Mouse (Mus musculus) kidney, embryonic 16.5 days (tissue): Measurements from ENCODE around the gene Traf6. TPM values are rescaled to one million over a fixed set of nuclear protein-coding genes. Genes with fewer than 3 reads are reported as not detected.

ENCODE experiments used
- ATAC-seq: fragments of 200-750 bp; cut with Nextera tagmentation; 2 replicates; pipeline ENCODE4 v1.8.0; 2017; ENCODE audit warnings: moderate TSS enrichment; ENCODE audit not compliant: low FRiP score, low TSS enrichment
- H3K27ac ChIP-seq: fragments of 300-500 bp; sonication (generic); 2 replicates; pipeline ENCODE4 v1.5.1; 2014; ENCODE audit warnings: low read length
- H3K27me3 ChIP-seq: fragments of 300-500 bp; sonication (generic); 2 replicates; pipeline ENCODE4 v1.6.1; 2014; ENCODE audit warnings: low read length, control low read depth, mixed read lengths; ENCODE audit not compliant: insufficient read depth
- H3K36me3 ChIP-seq: fragments of 300-500 bp; sonication (generic); 2 replicates; pipeline ENCODE4 v1.6.1; 2014; ENCODE audit warnings: low read length, control low read depth, mixed read lengths; ENCODE audit not compliant: insufficient read depth
- H3K4me1 ChIP-seq: fragments of 300-500 bp; sonication (generic); 2 replicates; pipeline ENCODE4 v1.6.1; 2014; ENCODE audit warnings: low read length, control low read depth, mixed read lengths; ENCODE audit not compliant: insufficient read depth
- H3K4me2 ChIP-seq: fragments of 300-500 bp; sonication (generic); replicated peaks from 2 replicates; pipeline ENCODE4 v1.6.1; 2014; ENCODE audit warnings: low read depth, low read length
- H3K4me3 ChIP-seq: fragments of 300-500 bp; sonication (generic); 2 replicates; pipeline ENCODE4 v1.5.1; 2014; ENCODE audit warnings: mild to moderate bottlenecking, low read length
- H3K9ac ChIP-seq: fragments of 300-500 bp; sonication (generic); replicated peaks from 2 replicates; pipeline ENCODE4 v1.6.1; 2014; ENCODE audit warnings: low read length
- H3K9me3 ChIP-seq: fragments of 300-500 bp; sonication (generic); 2 replicates; pipeline ENCODE4 v1.6.1; 2016; ENCODE audit warnings: low read length, control low read depth
- WGBS: fragments of 180-500 bp; shearing (Covaris S2); extraction: QIAGEN DNeasy Blood & Tissue Kit; methylation state at CpG from one replicate; pipeline ENCODE4 v1.1.7; 2014; 5-methylcytosine and 5-hydroxymethylcytosine counted together
- polyA plus RNA-seq: library from polyadenylated mRNA; unstranded; fragments of >200 nt; fragmentation: Nextera tagmentation; extraction: Ambion mirVana; gene quantifications from 2 replicates; pipeline ENCODE4 v1.2.1, GENCODE M21; 2015

The Traf6 gene
- 10.4 and 11.9 TPM in 2 replicates for polyA plus RNA-seq

GRCm38 (mm10) chr2:101678236-101679021 lies at the start of gene Traf6:
Gene Traf6, plus strand, starts transcription at chr2:101678429.
- Histone ChIP-seq H3K4me3 (peak within 1 kb of the TSS; percentile 98), H3K36me3 (no peaks in the 10 kb centered on the region), H3K4me2 (peak within 1 kb of the TSS; percentile 62), H3K27me3 (peaks cover 3% of the 10 kb centered on the region; the same call in 1 of the 2 replicates), H3K27ac (0 out of 2 replicates have a peak within 1 kb of the TSS, but pooled peaks have one; percentile 26), H3K9me3 (no peaks in the 10 kb centered on the region), H3K9ac (peak within 1 kb of the TSS; percentile 92), H3K4me1 (peaks cover 5% of the 10 kb centered on the region)
- peak; percentile 97 for ATAC-seq
- WGBS, result under 1% methylated on average over 65 of the region's 68 CpGs

- Histone ChIP-seq H3K4me1 (no peaks in the 10 kb centered on the region), H3K36me3 (no peaks in the 10 kb centered on the region), H3K27ac (no peak overlapping the region), H3K4me2 (no peak overlapping the region), H3K27me3 (no peaks in the 10 kb centered on the region), H3K4me3 (no peak overlapping the region), H3K9me3 (no peaks in the 10 kb centered on the region), H3K9ac (no peak overlapping the region)
- 26% methylated on average over 7 of the region's 7 CpGs for WGBS
- 0 out of 2 replicates have a peak, but pooled peaks have one; percentile 31 for ATAC-seq
Observed at GRCm38 (mm10) chr2:101638979-101639839, 39.0 kb upstream of the Traf6 start.

- WGBS, result 73% methylated on average over 3 of the region's 3 CpGs
- no peak for ATAC-seq
- no peak overlapping the region for H3K4me3 ChIP-seq
Observed at GRCm38 (mm10) chr2:101639840-101640350, 38.3 kb upstream of the Traf6 start.

GRCm38 (mm10) chr2:101645841-101646240 lies 32.4 kb upstream of the Traf6 start:
- Histone ChIP-seq H3K27ac (no peak overlapping the region), H3K9ac (no peak overlapping the region), H3K36me3 (no peaks in the 10 kb centered on the region), H3K4me1 (no peaks in the 10 kb centered on the region), H3K27me3 (no peaks in the 10 kb centered on the region), H3K4me2 (no peak overlapping the region), H3K4me3 (no peak overlapping the region), H3K9me3 (no peaks in the 10 kb centered on the region)
- no peak for ATAC-seq
- WGBS, result 91% methylated on average over 1 of the region's 1 CpGs

More at GRCm38 (mm10) chr2:101639840-101640350, 38.3 kb upstream of the Traf6 start:
- Histone ChIP-seq H3K4me2 (no peak overlapping the region), H3K27ac (no peak overlapping the region), H3K4me1 (no peaks in the 10 kb centered on the region), H3K27me3 (no peaks in the 10 kb centered on the region), H3K9me3 (no peaks in the 10 kb centered on the region), H3K9ac (no peak overlapping the region), H3K36me3 (no peaks in the 10 kb centered on the region)

GRCm38 (mm10) chr2:101648361-101648760 lies 29.9 kb upstream of the Traf6 start:
- Histone ChIP-seq H3K9me3 (no peaks in the 10 kb centered on the region), H3K27me3 (no peaks in the 10 kb centered on the region), H3K4me1 (peaks cover 4% of the 10 kb centered on the region), H3K4me3 (no peak overlapping the region), H3K27ac (no peak overlapping the region), H3K36me3 (no peaks in the 10 kb centered on the region), H3K4me2 (no peak overlapping the region), H3K9ac (no peak overlapping the region)
- no peak for ATAC-seq
- WGBS, result 73% methylated on average over 2 of the region's 2 CpGs

- no peak within 1 kb of the TSS for H3K9ac ChIP-seq
- no peak within 1 kb of the TSS for H3K4me2 ChIP-seq
- 42% methylated on average over 8 of the region's 8 CpGs for WGBS
- ATAC-seq, result no peak
- H3K27ac ChIP-seq, result no peak within 1 kb of the TSS
- no peaks in the 10 kb centered on the region for H3K27me3 ChIP-seq
- H3K9me3 ChIP-seq, result no peaks in the 10 kb centered on the region
- peaks cover 4% of the 10 kb centered on the region for H3K4me1 ChIP-seq
- H3K36me3 ChIP-seq, result no peaks in the 10 kb centered on the region
- H3K4me3 ChIP-seq, result no peak within 1 kb of the TSS
Observed at GRCm38 (mm10) chr2:101649114-101649671, 29.0 kb upstream of the Traf6 start, which contains the start of the genes Rag1 and B230118H07Rik. Gene Rag1, minus strand, starts transcription at chr2:101649501. Gene B230118H07Rik, minus strand, starts transcription at chr2:101649532.

- Histone ChIP-seq H3K27me3 (no peaks in the 10 kb centered on the region; the same call in 1 of the 2 replicates), H3K9me3 (no peaks in the 10 kb centered on the region), H3K36me3 (no peaks in the 10 kb centered on the region), H3K27ac (no peak overlapping the region), H3K4me2 (no peak overlapping the region), H3K9ac (no peak overlapping the region), H3K4me3 (no peak overlapping the region), H3K4me1 (peaks cover 4% of the 10 kb centered on the region)
- 67% methylated on average over 1 of the region's 1 CpGs for WGBS
- ATAC-seq, result no peak
Observed at GRCm38 (mm10) chr2:101650446-101650845, 27.8 kb upstream of the Traf6 start.

- peaks cover 4% of the 10 kb centered on the region for H3K4me1 ChIP-seq
- no peaks in the 10 kb centered on the region; the same call in 1 of the 2 replicates for H3K27me3 ChIP-seq
- no peak overlapping the region for H3K27ac ChIP-seq
- H3K4me2 ChIP-seq, result peak overlapping the region; percentile 62
- H3K4me3 ChIP-seq, result peak overlapping the region; percentile 32
- H3K9ac ChIP-seq, result 0 out of 2 replicates have a peak overlapping the region, but pooled peaks have one; percentile 32
- peak; percentile 58 for ATAC-seq
- no peaks in the 10 kb centered on the region for H3K9me3 ChIP-seq
- no peaks in the 10 kb centered on the region for H3K36me3 ChIP-seq
- 35% methylated on average over 14 of the region's 14 CpGs for WGBS
Observed at GRCm38 (mm10) chr2:101652204-101652920, 25.9 kb upstream of the Traf6 start.
